Mouse (Mus musculus) CD4-positive, CD25-positive, alpha-beta regulatory T cell (primary cell): ENCODE measurements around the gene Tmem164. TPM values are rescaled to one million over a fixed set of nuclear protein-coding genes. Genes with fewer than 3 reads are reported as not detected.

ENCODE experiments used
- polyA plus RNA-seq: library from polyadenylated mRNA; unstranded; fragments of 100-300 nt; shearing (Covaris generic); gene quantifications from one replicate; pipeline ENCODE4 v1.2.1, GENCODE M21; 2017

Tmem164 gene
- polyA plus RNA-seq, result 33.2 TPM

DNA sequence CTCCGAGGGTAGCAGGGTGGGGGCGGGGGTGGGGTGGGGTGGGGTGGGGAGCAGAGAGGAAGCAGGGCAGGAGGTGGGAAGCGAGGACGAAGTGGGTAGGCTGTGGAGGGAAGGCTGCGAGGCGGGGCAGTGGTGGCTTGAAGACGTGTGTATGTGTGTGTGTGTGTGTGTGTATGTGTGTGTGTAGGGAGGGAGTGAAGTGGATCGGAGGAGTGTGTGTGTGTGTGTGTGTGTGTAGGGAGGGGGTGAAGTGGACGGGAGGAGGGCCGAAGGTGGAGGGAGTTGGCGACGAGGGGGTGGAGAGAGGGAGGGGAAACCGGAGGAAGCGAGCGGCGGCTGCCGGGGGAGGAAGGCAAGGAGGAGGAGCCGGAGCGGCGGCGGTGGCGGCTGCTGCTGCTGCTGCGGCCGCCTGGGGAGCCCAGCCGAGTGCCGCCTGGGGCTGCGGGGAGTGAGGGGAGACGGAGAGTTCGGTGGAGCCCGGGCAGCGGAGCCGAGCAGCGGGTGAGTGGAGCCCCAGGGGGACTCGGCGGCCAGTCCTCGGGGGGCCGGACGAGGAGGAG, at the start of gene Tmem164:
TSS of gene Tmem164 (plus strand) at position 351 of the 560 bp plus-strand sequence.

